Mouse (Mus musculus) stomach, embryonic 16.5 days (tissue): Measurements from ENCODE around the gene Usp53. TPM values are rescaled to one million over a fixed set of nuclear protein-coding genes. Genes with fewer than 3 reads are reported as not detected.

ENCODE experiments used
- ATAC-seq: fragments of 200-750 bp; cut with Nextera tagmentation; 2 replicates; pipeline ENCODE4 v1.8.0; 2017; ENCODE audit warnings: moderate number of reproducible peaks, moderate TSS enrichment; ENCODE audit not compliant: insufficient read depth, low FRiP score
- H3K27ac ChIP-seq: fragments of 300-500 bp; sonication (generic); 2 replicates; pipeline ENCODE4 v1.5.1; 2014; ENCODE audit warnings: low read length
- H3K27me3 ChIP-seq: fragments of 300-500 bp; sonication (generic); 2 replicates; pipeline ENCODE4 v1.6.1; 2014; ENCODE audit warnings: low read length, control low read depth, mixed read lengths; ENCODE audit not compliant: control insufficient read depth, insufficient read depth
- H3K36me3 ChIP-seq: fragments of 300-500 bp; sonication (generic); 2 replicates; pipeline ENCODE4 v1.6.1; 2014; ENCODE audit warnings: low read length; ENCODE audit not compliant: control insufficient read depth, insufficient read depth
- H3K4me1 ChIP-seq: fragments of 300-500 bp; sonication (generic); 2 replicates; pipeline ENCODE4 v1.6.1; 2014; ENCODE audit warnings: low read length, control low read depth, mixed read lengths; ENCODE audit not compliant: control insufficient read depth, insufficient read depth
- H3K4me2 ChIP-seq: fragments of 300-500 bp; sonication (generic); 2 replicates; pipeline ENCODE4 v1.6.1; 2014; ENCODE audit warnings: low read depth, low read length, mixed read lengths
- H3K4me3 ChIP-seq: fragments of 300-500 bp; sonication (generic); replicated peaks from 2 replicates; pipeline ENCODE4 v1.5.1; 2014; ENCODE audit warnings: mild to moderate bottlenecking, low read length
- H3K9ac ChIP-seq: fragments of 300-500 bp; sonication (generic); 2 replicates; pipeline ENCODE4 v1.6.1; 2014; ENCODE audit warnings: low read length
- H3K9me3 ChIP-seq: fragments of 300-500 bp; sonication (generic); replicated peaks from 2 replicates; pipeline ENCODE4 v1.6.1; 2016; ENCODE audit warnings: low read length, control low read depth; ENCODE audit not compliant: control insufficient read depth
- WGBS: fragments of 180-500 bp; shearing (Covaris S2); extraction: QIAGEN DNeasy Blood & Tissue Kit; methylation state at CpG from one replicate; pipeline ENCODE4 v1.1.7; 2014; 5-methylcytosine and 5-hydroxymethylcytosine counted together
- polyA plus RNA-seq: library from polyadenylated mRNA; unstranded; fragments of >200 nt; fragmentation: Nextera tagmentation; extraction: Ambion mirVana; gene quantifications from 2 replicates; pipeline ENCODE4 v1.2.1, GENCODE M21; 2015

Gene Usp53
- polyA plus RNA-seq, 1 experiment from 2014 or later, result 17.6 TPM

DNA sequence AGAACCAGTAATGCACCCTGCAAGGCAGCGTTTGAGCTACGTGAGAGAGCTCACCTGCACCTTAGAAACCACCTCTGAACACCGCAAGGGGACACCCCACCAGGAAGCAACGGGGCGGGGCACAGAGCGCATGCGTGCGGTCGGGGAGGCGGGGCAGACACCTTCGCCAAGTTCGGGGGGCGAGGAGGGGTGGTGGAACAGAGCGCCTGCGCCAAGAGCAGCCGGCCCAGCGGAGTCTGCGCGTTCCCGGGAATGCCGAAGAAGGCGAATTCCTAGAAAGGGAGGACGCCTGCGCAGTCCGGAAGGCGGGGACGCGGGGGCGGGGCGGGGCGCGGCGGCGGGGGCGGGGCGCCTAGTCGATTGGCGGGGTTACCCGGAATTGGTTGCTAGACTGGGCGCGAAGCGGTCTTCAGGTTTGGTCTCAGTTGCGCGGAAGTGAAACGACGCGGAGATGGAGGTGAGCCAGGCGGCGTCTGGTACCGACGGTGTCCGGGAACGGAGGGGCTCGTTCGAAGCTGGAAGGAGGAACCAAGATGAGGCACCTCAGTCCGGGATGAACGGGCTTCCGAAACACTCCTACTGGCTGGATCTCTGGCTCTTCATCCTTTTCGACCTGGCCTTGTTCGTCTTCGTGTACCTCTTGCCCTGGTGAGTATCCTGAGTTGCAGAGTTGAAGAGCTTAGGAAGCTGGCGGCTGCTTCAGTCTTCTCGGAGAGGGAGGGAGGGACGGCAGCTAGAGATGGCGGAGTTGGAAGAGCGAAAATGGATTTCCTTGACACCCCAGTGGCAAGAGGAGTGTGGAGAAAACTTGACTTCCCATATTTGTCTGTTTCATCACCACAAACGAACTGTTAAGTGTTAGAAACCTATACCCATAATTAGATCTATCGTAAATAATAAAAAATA is 60.0 kb downstream of the Usp53 start, which contains the start of gene 1810037I17Rik:
1810037I17Rik (plus strand) TSS at position 195 of the 906 bp plus-strand sequence.
- Histone ChIP-seq H3K27me3 (no peaks in the 10 kb centered on the region), H3K9ac (peak within 1 kb of the TSS; percentile 83), H3K36me3 (no peaks in the 10 kb centered on the region), H3K4me3 (peak within 1 kb of the TSS; percentile 68), H3K27ac (peak within 1 kb of the TSS; percentile 90), H3K4me2 (peak within 1 kb of the TSS; percentile 81), H3K4me1 (peaks cover 8% of the 10 kb centered on the region), H3K9me3 (no peaks in the 10 kb centered on the region)
- under 1% methylated on average over 67 of the region's 68 CpGs for WGBS
- peak; percentile 98 for ATAC-seq

- Histone ChIP-seq H3K27me3 (no peaks in the 10 kb centered on the region), H3K27ac (peak overlapping the region; percentile 90), H3K36me3 (no peaks in the 10 kb centered on the region), H3K4me2 (peak overlapping the region; percentile 81), H3K4me1 (peaks cover 8% of the 10 kb centered on the region), H3K4me3 (peak overlapping the region; percentile 68), H3K9ac (peak overlapping the region; percentile 16; the same call in 1 of the 2 replicates), H3K9me3 (no peaks in the 10 kb centered on the region)
- WGBS, result 42% methylated on average over 7 of the region's 7 CpGs
- no peak for ATAC-seq
Measured at GRCm38 (mm10) chr3:122923147-122923546, 61.2 kb downstream of the Usp53 start.

GRCm38 (mm10) chr3:122921676-122922527 is 62.4 kb downstream of the Usp53 start:
- peaks cover 8% of the 10 kb centered on the region for H3K4me1 ChIP-seq
- ATAC-seq, result no peak
- H3K9ac ChIP-seq, result no peak overlapping the region; the same call in 1 of the 2 replicates
- WGBS, result 66% methylated on average over 8 of the region's 8 CpGs
- H3K36me3 ChIP-seq, result no peaks in the 10 kb centered on the region
- no peak overlapping the region for H3K4me3 ChIP-seq
- H3K9me3 ChIP-seq, result no peaks in the 10 kb centered on the region
- H3K27ac ChIP-seq, result peak overlapping the region; percentile 79
- no peak overlapping the region for H3K4me2 ChIP-seq
- H3K27me3 ChIP-seq, result no peaks in the 10 kb centered on the region

DNA sequence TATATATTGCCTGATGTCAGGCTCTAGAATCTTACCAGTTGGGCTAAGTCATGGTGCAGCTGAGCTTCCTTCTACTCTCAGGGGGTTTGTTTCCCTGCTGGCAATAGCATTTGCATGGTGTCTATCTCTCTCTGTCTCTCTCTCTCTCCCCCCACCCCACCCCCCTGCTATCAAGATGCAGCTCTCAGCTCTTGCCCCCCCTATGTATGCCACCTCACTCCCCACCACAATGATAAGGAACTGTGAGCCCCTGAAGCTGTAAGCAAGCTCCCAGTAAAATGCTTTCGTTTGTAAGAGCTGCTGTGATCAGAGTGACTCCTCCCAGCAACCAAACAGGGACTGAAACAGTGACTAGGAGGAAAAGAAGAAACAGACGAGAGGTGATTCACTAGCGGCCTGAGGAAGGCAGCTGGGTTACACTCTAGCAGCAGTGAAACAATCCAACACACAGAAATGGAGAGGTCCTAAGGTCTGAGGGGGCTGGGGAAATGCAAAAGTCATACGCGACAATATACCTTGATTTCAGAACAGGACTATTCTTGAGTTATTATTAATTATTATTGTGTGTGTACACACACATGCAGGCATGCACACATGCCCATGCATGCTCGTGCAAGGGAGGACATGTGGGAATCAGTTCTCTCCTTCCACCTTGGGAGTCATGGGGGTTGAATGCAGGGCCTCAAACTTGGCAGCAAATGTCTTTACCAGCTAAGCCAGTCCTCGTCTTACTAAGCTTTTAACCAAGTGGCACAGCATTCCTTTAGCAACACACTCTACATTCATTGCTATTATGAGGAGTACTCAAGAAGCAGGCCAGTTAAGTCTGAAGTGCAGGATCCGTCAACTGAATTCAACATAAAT is 63.5 kb downstream of the Usp53 start:
- no peak overlapping the region for H3K4me3 ChIP-seq
- no peaks in the 10 kb centered on the region for H3K27me3 ChIP-seq
- H3K4me1 ChIP-seq, result no peaks in the 10 kb centered on the region; the same call in none of the 2 replicates
- peak overlapping the region; percentile 79 for H3K27ac ChIP-seq
- H3K9me3 ChIP-seq, result no peaks in the 10 kb centered on the region
- H3K36me3 ChIP-seq, result no peaks in the 10 kb centered on the region
- H3K9ac ChIP-seq, result no peak overlapping the region
- 55% methylated on average over 8 of the region's 8 CpGs for WGBS
- H3K4me2 ChIP-seq, result no peak overlapping the region
- ATAC-seq, result no peak

DNA sequence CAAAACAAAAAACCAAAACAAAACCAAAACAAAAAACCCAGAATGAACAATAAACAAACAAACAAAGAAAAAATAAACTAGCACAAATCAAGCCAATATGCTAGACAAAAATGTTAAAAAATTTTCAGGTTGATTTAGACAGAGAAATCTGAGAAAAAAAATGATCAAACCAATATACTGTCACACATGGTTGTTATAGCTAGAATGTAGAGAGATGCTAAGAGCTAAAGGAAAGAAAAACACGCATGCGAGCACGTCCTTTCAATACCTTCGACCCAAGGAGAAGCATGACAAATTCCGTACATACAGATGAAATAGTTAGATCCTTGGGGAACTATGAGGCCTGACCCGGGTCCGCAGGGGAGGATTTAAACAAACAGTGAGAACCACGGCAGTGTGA is 65.0 kb downstream of the Usp53 start, which contains the start of gene Gm10959:
Gm10959 (minus strand) TSS at position 101 of the 400 bp plus-strand sequence.
- no peak for ATAC-seq
- H3K27ac ChIP-seq, result peak within 1 kb of the TSS; percentile 79
- WGBS, result 80% methylated on average over 8 of the region's 8 CpGs

DNA sequence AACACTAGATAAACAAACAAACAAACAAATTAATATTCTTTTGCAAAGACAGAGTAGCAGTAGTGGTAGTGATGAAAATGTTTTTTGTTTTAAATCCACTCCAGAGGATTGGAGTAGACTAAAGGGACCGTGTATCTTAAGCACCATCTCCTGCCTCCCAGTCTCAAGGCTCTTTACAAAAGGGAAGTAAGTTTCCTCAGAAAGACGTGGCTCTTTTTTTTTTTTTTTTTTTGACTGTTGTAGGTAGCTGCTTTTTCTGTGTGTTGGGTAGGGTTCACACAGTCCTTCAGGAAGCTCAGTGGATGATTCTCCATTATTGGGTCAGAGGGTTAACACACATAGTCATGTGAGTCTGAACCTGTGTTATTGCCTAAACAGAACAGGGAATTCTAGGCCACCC is 65.6 kb downstream of the Usp53 start:
- no peak for ATAC-seq
- Histone ChIP-seq H3K27ac (no peak overlapping the region), H3K9me3 (no peaks in the 10 kb centered on the region), H3K4me1 (no peaks in the 10 kb centered on the region; the same call in none of the 2 replicates), H3K9ac (no peak overlapping the region), H3K4me3 (no peak overlapping the region), H3K27me3 (no peaks in the 10 kb centered on the region), H3K36me3 (no peaks in the 10 kb centered on the region), H3K4me2 (no peak overlapping the region)
- 59% methylated on average over 2 of the region's 2 CpGs for WGBS

More for the DNA sequence above, 65.0 kb downstream of the Usp53 start, which contains the start of gene Gm10959:
- Histone ChIP-seq H3K4me3 (no peak within 1 kb of the TSS), H3K9ac (no peak within 1 kb of the TSS), H3K27me3 (no peaks in the 10 kb centered on the region), H3K4me1 (no peaks in the 10 kb centered on the region; the same call in none of the 2 replicates), H3K36me3 (no peaks in the 10 kb centered on the region), H3K4me2 (no peak within 1 kb of the TSS), H3K9me3 (no peaks in the 10 kb centered on the region)

DNA sequence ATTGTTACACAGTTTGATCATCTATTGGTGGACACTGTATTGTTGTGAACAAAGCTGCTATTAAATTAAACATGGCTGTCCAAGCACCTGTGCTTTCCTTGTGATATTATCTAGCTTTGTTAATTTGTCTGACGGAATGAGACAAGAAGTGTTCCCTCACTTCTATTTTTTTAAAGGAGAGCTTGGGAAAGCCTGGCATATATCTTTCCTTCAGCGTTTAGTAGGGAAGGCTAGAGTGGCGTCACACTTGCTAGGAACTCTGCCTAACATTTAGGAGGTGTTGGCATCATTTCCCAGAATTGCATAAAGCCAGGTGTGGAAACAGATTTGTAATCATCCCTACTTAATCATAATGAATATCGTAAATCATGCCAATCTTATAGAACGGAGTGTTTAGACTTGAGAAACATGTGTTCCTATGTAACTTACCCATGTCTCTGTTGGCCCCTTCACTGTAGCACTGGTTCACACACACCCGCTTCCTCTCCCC is 68.1 kb downstream of the Usp53 start:
- Histone ChIP-seq H3K27me3 (no peaks in the 10 kb centered on the region), H3K27ac (no peak overlapping the region), H3K9me3 (no peaks in the 10 kb centered on the region), H3K9ac (no peak overlapping the region), H3K36me3 (no peaks in the 10 kb centered on the region), H3K4me1 (no peaks in the 10 kb centered on the region), H3K4me2 (no peak overlapping the region), H3K4me3 (no peak overlapping the region)
- WGBS, result 76% methylated on average over 6 of the region's 6 CpGs
- ATAC-seq, result no peak

DNA sequence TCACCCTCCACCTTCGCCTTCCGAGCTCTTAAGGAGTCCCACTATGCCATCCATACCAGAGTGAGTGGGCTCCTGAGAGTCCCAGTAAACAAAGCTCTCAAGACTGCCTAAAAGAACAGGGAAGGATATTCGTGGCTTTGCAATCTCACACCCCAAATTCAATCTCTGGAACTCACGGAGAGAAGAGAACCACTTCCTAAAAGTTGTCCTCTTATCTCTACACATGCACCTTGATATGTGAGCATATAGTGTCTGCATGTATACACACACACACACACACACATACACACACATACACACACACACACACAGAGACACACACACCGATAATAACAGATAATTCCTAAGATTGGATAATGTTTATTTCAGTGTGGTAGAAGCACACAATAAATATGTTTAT is 68.8 kb downstream of the Usp53 start:
- Histone ChIP-seq H3K4me2 (no peak overlapping the region), H3K36me3 (no peaks in the 10 kb centered on the region), H3K4me1 (no peaks in the 10 kb centered on the region), H3K9me3 (no peaks in the 10 kb centered on the region), H3K27me3 (no peaks in the 10 kb centered on the region), H3K9ac (no peak overlapping the region), H3K27ac (no peak overlapping the region), H3K4me3 (no peak overlapping the region)
- 85% methylated on average over 5 of the region's 5 CpGs for WGBS
- no peak for ATAC-seq
